Mouse (Mus musculus) liver, embryonic 14.5 days (tissue): ENCODE results near the gene Cdc42ep3. TPM values are rescaled to one million over a fixed set of nuclear protein-coding genes. Genes with fewer than 3 reads are reported as not detected.
A peak's percentile ranks its signal among the peaks of the same experiment; 100 is the strongest.

Experiments
- ATAC-seq: fragments of 200-750 bp; cut with Nextera tagmentation; 2 replicates; pipeline ENCODE4 v1.8.0; 2017; ENCODE audit warnings: moderate number of reproducible peaks, mild to moderate bottlenecking, moderate library complexity; ENCODE audit not compliant: insufficient read depth
- DNase-seq, 3 experiments: peaks; one replicate each; pipeline ENCODE4 v3.0.0-alpha.2; 2012 to 2013; ENCODE audit warnings: low read depth in 3 of 3, low spot score in 3 of 3
- H3K27ac ChIP-seq: fragments of 300-500 bp; sonication (generic); 2 replicates; pipeline ENCODE4 v1.5.1; 2014; ENCODE audit warnings: moderate library complexity, mild to moderate bottlenecking, control low read depth, inconsistent platforms
- H3K27me3 ChIP-seq: fragments of 300-500 bp; sonication (generic); 2 replicates; pipeline ENCODE4 v1.6.1; 2014; ENCODE audit warnings: mild to moderate bottlenecking, low read length, moderate library complexity; ENCODE audit not compliant: control insufficient read depth, insufficient read depth
- H3K36me3 ChIP-seq: fragments of 300-500 bp; sonication (generic); replicated peaks from 2 replicates; pipeline ENCODE4 v1.6.1; 2014; ENCODE audit warnings: low read depth; ENCODE audit not compliant: control insufficient read depth, insufficient read depth
- H3K4me1 ChIP-seq, 2 experiments: fragments of 200-500 bp in 1 of 2; fragments of 300-500 bp in 1 of 2; sonication (generic) in 1 of 2; replicated peaks; 2 replicates each; pipeline ENCODE4 v1.6.1; 2012 to 2014; ENCODE audit warnings: antibody characterized with exemption in 1 of 2, inconsistent platforms in 1 of 2, low read length in 1 of 2; ENCODE audit not compliant: control insufficient read depth in 2 of 2, insufficient read depth in 2 of 2
- H3K4me2 ChIP-seq: fragments of 300-500 bp; sonication (generic); 2 replicates; pipeline ENCODE4 v1.6.1; 2014; ENCODE audit warnings: low read depth, mild to moderate bottlenecking, control low read depth, moderate library complexity
- H3K4me3 ChIP-seq, 2 experiments: fragments of 200-500 bp in 1 of 2; fragments of 300-500 bp in 1 of 2; sonication (generic) in 1 of 2; 2 replicates each; pipeline ENCODE4 v1.5.1; 2012 to 2014; ENCODE audit warnings: low read depth in 2 of 2, low read length in 2 of 2, mild to moderate bottlenecking in 2 of 2, control low read depth in 1 of 2, inconsistent platforms in 1 of 2, moderate library complexity in 1 of 2; ENCODE audit not compliant: insufficient read depth in 1 of 2
- H3K9ac ChIP-seq: fragments of 300-500 bp; sonication (generic); replicated peaks from 2 replicates; pipeline ENCODE4 v1.6.1; 2014; ENCODE audit warnings: mild to moderate bottlenecking, control low read depth, moderate library complexity
- H3K9me3 ChIP-seq: fragments of 300-500 bp; sonication (generic); 2 replicates; pipeline ENCODE4 v1.6.1; 2016; ENCODE audit warnings: low read length, mixed read lengths; ENCODE audit not compliant: control insufficient read depth
- CTCF ChIP-seq: IDR thresholded peaks from 2 replicates; pipeline ENCODE4 v1.5.1; 2016; ENCODE audit warnings: antibody characterized with exemption, low read depth, control low read depth
- EP300 ChIP-seq: IDR thresholded peaks from 2 replicates; pipeline ENCODE4 v1.6.1; 2016; ENCODE audit warnings: antibody characterized with exemption, low read depth
- WGBS: fragments of 180-500 bp; shearing (Covaris S2); extraction: QIAGEN DNeasy Blood & Tissue Kit; methylation state at CpG from one replicate; pipeline ENCODE4 v1.1.7; 2014; ENCODE audit not compliant: insufficient replicate concordance; 5-methylcytosine and 5-hydroxymethylcytosine counted together
- polyA plus RNA-seq, 2 experiments: library from polyadenylated mRNA; depleted of rRNA in 1 of 2; stranded (reverse) in 1 of 2; unstranded in 1 of 2; fragments of >200 nt; fragmentation: Nextera tagmentation in 1 of 2; extraction: Ambion mirVana in 1 of 2; gene quantifications; 2 replicates each; pipeline versions ENCODE4 v1.2.1 to v1.2.3; 2012 to 2014

Cdc42ep3 gene
- polyA plus RNA-seq, 2 experiments = 17.2 to 52.5 TPM

- 30% methylated on average over 5 of the region's 5 CpGs for WGBS
- TF ChIP-seq CTCF = no peak
- peak; percentile 98 for TF ChIP-seq EP300
- peak; percentile 91 for ATAC-seq
- Histone ChIP-seq H3K27me3 (no peaks in the 10 kb centered on the region), H3K9me3 (no peaks in the 10 kb centered on the region), H3K4me1 (peaks cover 44 to 58% of the 10 kb centered on the region in 2 experiments), H3K27ac (peak overlapping the region; percentile 71), H3K4me3 (peak overlapping the region; percentile 36 to 57), H3K36me3 (no peaks in the 10 kb centered on the region), H3K4me2 (peak overlapping the region; percentile 67), H3K9ac (peak overlapping the region; percentile 57)
- peak; percentile 74 to 78 (median 77) for DNase-seq
Measured at GRCm38 (mm10) chr17:79364749-79365450, 10.0 kb upstream of the Cdc42ep3 start.

DNA sequence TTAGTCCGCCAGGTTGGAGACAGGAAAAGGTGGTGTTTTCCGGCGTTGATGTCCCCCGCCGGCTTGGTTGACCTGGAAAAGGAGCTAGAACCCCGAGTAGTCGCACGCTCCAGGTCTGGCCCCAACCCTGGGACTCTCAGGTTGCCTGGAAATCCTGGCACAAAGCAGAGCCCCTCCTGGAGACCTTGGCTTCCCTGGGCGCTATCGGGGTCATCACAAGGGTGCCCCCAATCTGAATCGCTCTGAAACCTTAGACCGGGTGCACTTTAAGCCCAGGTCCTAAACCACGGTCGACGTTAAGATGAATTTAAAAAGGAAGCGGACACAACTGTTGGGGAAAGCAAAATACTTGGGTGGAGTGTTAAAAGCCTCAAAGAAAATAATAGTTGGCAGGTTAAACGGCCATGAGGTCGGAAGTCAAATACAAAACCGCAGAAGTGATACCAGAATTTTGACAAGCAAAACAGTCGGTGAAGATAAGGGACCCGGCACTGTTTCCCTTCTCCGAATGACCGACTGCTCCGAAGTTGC, 1.2 kb upstream of the Cdc42ep3 start:
- TF ChIP-seq EP300 (peak; percentile 34; the same call in 1 of the 2 replicates), CTCF (no peak)
- peaks cover 11% of the 10 kb centered on the region for H3K36me3 ChIP-seq
- H3K9ac ChIP-seq = peak overlapping the region; percentile 87
- no peak for DNase-seq
- WGBS = 2% methylated on average over 24 of the region's 24 CpGs
- peaks cover 23 to 31% of the 10 kb centered on the region in 2 experiments for H3K4me1 ChIP-seq
- H3K9me3 ChIP-seq = no peaks in the 10 kb centered on the region
- H3K27ac ChIP-seq = peak overlapping the region; percentile 69
- peak overlapping the region; percentile 69 to 86 for H3K4me3 ChIP-seq
- peak overlapping the region; percentile 100 for H3K4me2 ChIP-seq
- no peak for ATAC-seq
- H3K27me3 ChIP-seq = no peaks in the 10 kb centered on the region; the same call in 1 of the 2 replicates

DNA sequence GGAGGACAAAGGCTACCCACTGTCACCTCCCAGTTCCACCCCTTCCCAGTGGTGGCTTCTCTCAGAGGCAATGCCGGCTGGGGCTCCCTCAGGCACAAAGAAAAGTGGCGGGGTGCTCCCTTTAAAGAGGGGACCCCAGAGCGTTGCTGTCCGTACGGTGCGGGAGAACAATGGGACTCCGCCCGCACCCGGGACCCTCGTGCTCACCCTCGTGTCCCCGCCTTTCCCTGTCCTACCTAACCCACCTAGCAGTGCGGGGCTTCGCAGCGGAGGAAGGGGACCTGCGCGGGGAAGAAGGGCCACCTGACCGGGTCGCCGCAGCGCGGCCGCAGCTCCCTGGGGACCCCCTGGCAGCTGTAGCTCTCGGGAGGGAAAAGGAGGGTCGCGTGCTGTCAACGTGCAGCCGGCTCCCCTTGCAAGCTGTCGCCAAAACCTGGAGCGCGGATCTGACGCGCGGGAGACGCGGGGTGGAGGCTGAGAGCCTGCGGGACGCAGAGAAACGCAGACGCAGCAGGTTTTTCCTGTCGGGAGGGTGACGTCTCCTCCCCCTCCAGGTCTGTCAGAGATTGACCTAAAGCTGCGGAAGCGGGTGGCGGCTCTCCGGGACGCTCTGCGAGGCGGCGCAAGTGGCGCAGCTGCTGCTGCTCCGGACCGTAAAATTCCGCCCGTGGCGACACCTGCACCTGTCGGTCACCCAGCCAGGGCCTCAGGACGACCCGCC, 540 bp upstream of the Cdc42ep3 start:
- Histone ChIP-seq H3K9ac (peak overlapping the region; percentile 87), H3K9me3 (no peaks in the 10 kb centered on the region), H3K27ac (peak overlapping the region; percentile 69), H3K4me2 (peak overlapping the region; percentile 100), H3K27me3 (no peaks in the 10 kb centered on the region; the same call in 1 of the 2 replicates), H3K36me3 (peaks cover 12% of the 10 kb centered on the region), H3K4me3 (peak overlapping the region; percentile 69 to 86), H3K4me1 (peaks cover 29 to 31% of the 10 kb centered on the region in 2 experiments)
- TF ChIP-seq EP300 (no peak), CTCF (no peak)
- DNase-seq (peak; percentile 57 to 73 (median 65)), ATAC-seq (peak; percentile 14)
- WGBS = under 1% methylated on average over 59 of the region's 59 CpGs

DNA sequence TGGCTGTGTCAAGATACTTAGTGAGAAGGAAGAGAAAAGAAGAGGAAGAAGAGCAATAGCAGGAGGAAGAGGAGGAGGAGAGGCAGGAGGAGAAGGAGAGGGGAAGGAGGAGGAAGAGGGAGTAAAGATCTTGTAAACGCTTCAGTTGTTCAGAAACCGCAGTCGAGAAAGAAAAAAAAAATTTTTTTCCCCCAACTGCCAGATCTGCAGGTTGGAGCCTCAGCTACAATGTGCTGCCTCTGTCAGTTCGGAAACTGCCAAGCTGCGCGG, 782 bp downstream of the Cdc42ep3 start:
- ATAC-seq (no peak), DNase-seq (no peak)
- no peaks in the 10 kb centered on the region; the same call in 1 of the 2 replicates for H3K27me3 ChIP-seq
- no peaks in the 10 kb centered on the region for H3K9me3 ChIP-seq
- peak overlapping the region; percentile 100 for H3K4me2 ChIP-seq
- H3K36me3 ChIP-seq = peaks cover 25% of the 10 kb centered on the region
- peak overlapping the region; percentile 87 for H3K9ac ChIP-seq
- WGBS = under 1% methylated on average over 6 of the region's 6 CpGs
- H3K4me1 ChIP-seq = peaks cover 36 to 39% of the 10 kb centered on the region in 2 experiments
- H3K27ac ChIP-seq = peak overlapping the region; percentile 82
- 0 out of 2 replicates have a peak, but pooled peaks have one; percentile 10 for TF ChIP-seq EP300
- no peak for TF ChIP-seq CTCF
- H3K4me3 ChIP-seq = peak overlapping the region; percentile 80 to 86
